Mouse (Mus musculus): ENCODE results near the gene Nr2f2. TPM values are rescaled to one million over a fixed set of nuclear protein-coding genes. Genes with fewer than 3 reads are reported as not detected.

Gene Nr2f2
- total RNA-seq, 2 experiments from 2014 or later: 78.3 to 79.6 TPM

- no peak for DNase-seq
Observed at GRCm38 (mm10) chr7:70366808-70367095, 217 bp upstream of the Nr2f2 start.

- peak; percentile 78 for DNase-seq
Observed at GRCm38 (mm10) chr7:70365401-70365811, 1.1 kb downstream of the Nr2f2 start.

GRCm38 (mm10) chr7:70364798-70365197 lies 1.7 kb downstream of the Nr2f2 start:
- peak; percentile 28 for DNase-seq

GRCm38 (mm10) chr7:70363351-70363750 lies 3.2 kb downstream of the Nr2f2 start:
- no peak for DNase-seq

- peak; percentile 27 for DNase-seq
Observed at GRCm38 (mm10) chr7:70362526-70363170, 3.9 kb downstream of the Nr2f2 start.

GRCm38 (mm10) chr7:70361383-70362364 lies 4.9 kb downstream of the Nr2f2 start:
- peak; percentile 97 for DNase-seq

- DNase-seq: peak; percentile 60
Observed at GRCm38 (mm10) chr7:70360611-70361382, 5.7 kb downstream of the Nr2f2 start.

- DNase-seq: peak; percentile 61
Observed at GRCm38 (mm10) chr7:70359791-70360581, 6.5 kb downstream of the Nr2f2 start.

- DNase-seq: peak; percentile 63
Observed at GRCm38 (mm10) chr7:70358848-70359591, 7.5 kb downstream of the Nr2f2 start.

GRCm38 (mm10) chr7:70358020-70358847 lies 8.3 kb downstream of the Nr2f2 start:
- peak; percentile 61 for DNase-seq

GRCm38 (mm10) chr7:70357516-70358019 lies 9.0 kb downstream of the Nr2f2 start:
- peak; percentile 41 for DNase-seq

- DNase-seq: peak; percentile 58
Observed at GRCm38 (mm10) chr7:70356691-70357515, 9.6 kb downstream of the Nr2f2 start.

- peak; percentile 25 for DNase-seq
Observed at GRCm38 (mm10) chr7:70355691-70356568, 10.6 kb downstream of the Nr2f2 start.

- DNase-seq: no peak
Observed at GRCm38 (mm10) chr7:70355357-70355620, 11.2 kb downstream of the Nr2f2 start.

- peak; percentile 31 for DNase-seq
Observed at GRCm38 (mm10) chr7:70354606-70355356, 11.8 kb downstream of the Nr2f2 start.

GRCm38 (mm10) chr7:70353151-70353550 lies 13.4 kb downstream of the Nr2f2 start:
- DNase-seq: peak; percentile 35

GRCm38 (mm10) chr7:70352617-70353016 lies 13.9 kb downstream of the Nr2f2 start:
- DNase-seq: peak; percentile 29

All from adrenal gland, postnatal 10 days (tissue).